Mouse (Mus musculus) layer of hippocampus, adult 9-10 months (tissue): Measurements from ENCODE around the gene Trip12.

Experiments used
- DNase-seq: peaks from one replicate; pipeline ENCODE4 v3.0.0; 2022; ENCODE audit warnings: low spot score

Trip12 gene

DNA sequence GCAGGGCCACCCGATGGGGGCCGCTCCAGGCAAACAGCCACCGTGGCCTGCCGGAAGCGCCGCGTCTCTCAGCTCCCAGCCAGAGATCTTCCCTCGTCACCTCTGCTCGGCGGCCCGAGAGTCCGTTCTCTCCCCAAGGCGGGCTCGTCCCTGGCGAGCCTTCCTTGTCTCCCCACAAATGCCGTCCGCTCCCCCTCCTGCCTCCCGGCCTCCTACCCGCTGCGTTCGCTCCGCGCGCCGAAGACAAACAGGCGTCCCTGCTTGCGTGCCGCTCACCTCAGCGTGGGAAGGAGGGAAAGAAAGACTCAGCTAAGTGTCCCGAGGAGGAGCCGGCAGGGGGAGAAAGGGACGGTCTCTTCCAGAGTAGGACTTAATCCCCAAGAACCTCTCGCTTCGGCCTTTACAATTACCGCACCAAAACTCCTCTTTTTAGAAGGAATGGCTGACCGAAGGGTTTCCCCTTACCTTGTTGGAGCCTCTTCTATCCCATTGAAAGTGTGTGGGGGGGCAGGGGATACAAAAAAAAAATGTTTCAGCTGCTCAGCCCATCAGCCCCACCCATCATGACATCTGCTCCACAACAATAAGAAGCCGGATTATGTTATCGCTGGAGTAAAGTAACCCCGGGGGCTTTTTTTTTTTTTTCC lies at the start of gene Trip12:
Trip12 (minus strand) TSS at position 499 of the 647 bp plus-strand sequence.
- DNase-seq = no peak

DNA sequence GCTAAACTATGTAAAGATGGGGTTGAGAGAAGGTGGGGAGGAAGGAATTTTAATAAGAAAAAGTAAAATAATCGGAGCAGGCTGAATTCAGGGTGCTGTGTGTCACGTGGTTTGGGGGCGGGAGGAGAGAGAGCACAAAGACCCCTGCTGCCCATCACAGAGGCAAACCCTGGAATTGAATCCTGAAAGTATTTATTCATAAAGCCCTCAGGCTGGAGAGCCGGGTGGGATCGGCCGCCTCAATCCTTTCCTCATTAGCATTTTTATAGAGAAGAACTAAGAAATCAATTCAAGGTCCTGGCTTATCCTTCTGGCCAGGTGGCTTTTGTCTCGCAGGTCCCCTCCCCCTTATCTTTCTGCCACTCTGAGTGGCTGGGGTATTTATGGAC lies 49.7 kb upstream of the Trip12 start:
- DNase-seq = no peak

DNA sequence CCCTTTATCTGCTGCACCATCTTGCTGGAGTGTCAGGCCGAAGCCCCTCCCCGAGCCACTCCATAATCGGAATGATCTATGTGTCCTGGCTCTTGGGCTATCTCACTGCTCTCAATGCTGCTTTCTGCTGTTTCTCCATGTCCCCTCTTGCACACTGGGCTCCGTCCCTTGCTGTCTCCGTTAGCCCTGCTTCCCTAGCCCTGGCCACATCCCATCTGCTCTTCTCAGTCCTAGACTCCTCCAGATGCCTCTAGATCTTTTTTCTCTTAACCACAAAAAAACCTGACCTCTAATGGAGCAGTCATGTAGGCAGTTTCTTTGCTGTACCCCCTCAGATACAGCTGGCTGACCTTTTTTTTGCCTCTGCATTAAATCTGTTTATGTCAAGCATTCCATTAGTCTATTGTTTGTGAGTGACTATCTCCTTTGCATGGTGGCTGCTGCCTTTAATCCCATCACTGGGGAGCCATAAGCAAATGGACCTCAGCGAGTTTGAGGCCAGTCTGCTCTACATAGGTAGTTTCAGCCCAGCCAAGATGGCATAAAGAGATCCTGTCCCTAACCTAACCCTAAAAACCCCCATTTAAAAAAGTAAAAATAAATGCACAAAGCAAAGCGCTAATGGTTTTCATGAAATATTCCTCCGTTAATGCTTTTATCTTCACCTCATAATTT lies 49.2 kb upstream of the Trip12 start:
- DNase-seq = no peak

DNA sequence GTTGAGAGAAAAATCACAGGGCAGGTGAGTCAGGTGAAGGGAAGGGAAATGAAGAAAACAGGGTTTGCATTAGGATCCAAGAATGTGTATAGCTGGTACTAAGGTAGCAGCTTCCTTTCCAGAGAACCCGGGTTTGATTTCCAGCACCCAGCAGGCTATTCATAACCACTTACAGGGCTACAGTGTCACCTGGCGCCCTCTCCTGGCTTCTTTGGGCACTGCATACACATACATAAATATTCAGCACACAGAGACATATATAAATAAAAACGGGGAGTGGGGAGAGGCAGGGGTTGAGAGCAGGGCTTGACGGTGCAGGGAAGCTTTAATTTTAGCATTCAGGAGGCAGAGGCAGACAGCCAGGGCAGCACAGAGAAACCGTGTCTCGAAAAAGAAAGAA lies 45.6 kb upstream of the Trip12 start:
- DNase-seq = no peak

DNA sequence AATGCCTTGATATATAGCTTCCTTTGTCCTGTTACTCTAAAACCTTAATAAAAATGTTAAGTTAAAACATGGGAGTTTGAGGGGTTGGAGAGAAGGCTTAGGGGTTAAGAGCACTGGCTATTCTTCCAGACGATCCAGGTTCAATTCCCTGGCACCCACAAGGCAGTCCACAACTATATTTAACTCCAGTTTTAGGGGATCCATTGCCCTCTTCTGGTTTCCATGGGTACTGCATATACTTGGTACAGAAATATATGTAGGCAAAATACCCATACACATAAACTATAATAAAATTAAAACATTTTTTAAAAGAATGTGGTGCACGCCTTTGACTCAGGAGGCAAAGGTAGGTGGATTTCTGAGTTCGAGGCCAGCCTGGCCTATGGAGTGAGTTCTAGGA lies 44.9 kb upstream of the Trip12 start:
- no peak for DNase-seq

DNA sequence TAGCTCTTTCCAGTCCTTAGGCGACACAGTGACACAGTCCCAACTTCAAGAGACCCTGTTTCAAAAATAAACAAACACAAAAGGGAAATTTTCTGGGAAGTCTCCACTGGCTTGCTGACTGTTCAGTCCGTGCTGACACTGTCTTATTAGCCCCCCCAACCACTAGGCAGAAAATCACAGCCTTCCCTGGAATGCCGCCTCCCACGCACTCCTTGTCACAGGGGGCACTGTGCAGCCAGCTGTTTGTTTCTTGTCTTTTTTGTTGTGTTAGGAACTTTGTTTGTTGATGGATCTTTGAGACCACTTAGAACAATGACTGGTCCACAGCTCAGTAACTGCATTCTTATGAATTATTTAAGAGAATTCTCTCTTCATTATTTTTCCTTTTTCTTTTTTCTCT lies 43.6 kb upstream of the Trip12 start:
- DNase-seq = no peak

DNA sequence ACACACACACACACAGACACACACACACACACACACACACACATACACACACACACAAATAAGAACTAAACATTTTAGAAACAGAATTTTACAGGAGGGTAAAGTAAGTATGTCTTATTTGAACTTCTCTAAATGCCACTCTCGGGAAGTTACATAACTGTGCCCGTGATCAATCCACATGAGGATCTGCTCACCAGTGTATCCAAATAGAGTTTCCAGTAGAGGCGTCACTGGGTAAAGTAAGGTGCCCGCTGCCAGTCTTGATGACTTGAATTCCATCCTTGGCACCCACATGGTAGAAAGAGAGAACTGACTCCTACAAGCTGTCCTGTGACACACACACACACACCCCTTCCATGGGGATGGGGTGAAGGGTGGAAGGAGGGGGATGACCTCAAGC lies 42.6 kb upstream of the Trip12 start:
- no peak for DNase-seq

DNA sequence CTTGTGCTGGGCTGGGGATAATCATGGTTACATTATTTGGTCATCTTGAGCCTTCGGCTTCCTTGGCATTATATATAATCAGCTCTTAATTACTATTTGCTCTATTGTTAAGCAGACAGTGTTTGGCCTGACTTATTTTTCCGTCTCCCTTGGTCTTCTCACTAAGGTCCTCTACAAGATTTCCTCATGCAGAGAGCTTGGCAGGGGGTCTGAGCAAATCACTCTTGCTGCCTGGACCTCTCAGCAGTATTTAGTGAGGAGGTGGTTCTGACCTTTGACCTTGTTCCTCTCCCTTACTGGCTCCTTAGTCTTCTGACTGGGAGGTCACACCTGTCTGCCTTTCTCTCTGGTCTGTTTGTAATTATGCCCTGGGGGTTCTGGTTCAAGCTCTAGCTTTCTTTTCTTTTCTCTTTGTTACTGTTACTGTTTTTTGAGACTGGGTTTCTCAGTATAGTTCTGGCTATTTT lies 41.8 kb upstream of the Trip12 start:
- DNase-seq = no peak

DNA sequence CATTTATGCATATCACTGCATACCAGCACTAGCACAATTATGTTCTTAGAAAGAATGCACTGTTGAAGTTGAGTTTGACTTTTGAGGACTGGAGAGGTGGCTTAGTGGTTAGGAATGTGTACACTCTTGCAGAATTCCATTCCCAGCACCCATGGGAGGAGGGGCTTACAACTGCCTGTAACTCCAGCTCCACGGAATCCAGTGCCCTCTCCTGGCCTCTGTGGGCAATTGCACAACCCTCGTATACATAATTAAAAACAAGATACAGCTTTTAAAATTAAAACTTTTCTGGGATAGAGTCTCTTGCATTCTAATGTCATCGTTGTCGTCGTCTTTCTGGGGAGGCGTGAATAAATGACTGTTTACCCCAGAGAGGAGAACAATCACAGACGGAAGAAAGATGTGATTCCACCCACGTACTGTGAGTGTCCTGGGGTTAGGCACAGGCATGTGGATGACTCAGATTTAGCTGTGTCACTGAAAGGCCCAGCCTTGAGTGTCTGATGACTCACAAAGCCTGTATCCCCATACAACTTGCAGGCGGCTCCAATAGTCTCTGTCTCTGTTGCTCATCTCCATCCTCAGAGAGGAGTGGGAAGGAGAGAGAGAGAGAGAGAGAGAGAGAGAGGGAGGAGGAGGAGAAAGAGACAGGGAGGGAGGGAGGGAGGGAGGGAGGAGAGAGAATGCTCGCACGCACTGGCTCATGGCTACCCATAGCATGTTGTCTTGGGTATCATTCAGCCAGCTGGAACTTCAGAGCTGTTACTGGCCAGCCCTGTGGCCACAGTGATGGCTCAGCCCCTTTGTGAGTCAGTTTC lies 41.1 kb upstream of the Trip12 start:
- peak; percentile 10 for DNase-seq

DNA sequence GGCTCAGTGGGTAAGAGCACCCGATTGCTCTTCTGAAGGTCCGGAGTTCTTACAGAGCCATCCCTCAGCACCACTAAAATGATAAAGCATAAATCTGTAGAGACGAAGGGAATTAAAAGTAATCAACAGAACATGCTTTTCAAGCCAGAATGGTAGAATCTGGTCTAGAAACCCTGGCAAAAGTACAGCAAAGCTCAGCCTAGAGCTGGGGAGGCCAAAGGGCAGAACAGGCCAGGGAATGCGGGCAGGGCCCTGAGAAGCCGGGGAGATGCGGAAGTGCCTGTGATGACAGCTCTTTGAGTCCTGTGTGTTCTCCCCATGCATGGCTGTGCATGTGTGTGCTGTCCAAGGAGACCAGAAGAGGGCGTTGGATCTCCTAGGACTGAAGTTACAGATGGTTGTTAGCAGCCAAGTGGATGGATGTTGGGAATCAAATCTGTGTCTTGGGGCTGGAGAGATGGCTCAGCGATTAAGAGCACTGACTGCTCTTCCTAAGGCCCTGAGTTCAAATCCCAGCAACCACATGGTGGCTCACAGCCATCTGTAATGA lies 39.3 kb upstream of the Trip12 start:
- DNase-seq = no peak

DNA sequence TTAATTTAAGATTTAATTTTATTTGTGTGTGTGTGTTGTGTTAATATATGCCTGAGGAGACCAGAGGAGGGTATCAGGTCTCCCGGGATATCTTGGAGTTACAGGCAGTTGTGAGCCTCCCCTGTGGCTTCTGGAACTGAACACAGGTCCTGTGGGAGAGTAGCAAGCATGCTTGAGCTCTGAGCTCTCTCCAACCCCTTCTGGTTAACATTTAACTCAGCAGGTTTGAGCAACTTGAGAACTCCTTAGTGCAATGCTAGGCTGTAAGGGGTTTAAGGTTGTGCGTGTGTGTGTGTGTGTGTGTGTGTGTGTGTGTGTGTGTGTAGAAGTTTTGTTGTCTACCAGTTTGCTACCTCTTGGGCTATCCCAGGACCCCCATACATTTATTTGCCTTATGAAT lies 37.3 kb upstream of the Trip12 start:
- DNase-seq = no peak

DNA sequence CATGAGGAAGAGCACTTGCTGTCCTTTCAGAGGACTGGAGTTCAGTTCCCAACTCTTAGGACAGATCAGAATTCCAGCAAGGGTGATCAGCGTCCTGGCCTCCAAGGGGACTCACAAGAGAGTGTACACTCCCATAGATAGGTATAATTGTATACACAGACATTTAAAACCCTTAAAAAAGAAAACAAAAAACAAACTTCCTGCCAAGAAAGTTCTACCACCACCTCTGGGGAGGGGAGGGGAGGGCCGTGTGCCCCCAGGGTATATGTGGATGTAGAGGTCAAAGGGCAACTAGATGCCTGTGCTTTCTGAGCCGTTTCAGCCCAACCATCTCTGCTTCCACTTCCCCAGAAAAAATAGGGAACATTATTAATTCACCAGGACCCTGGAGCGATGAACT lies 32.6 kb upstream of the Trip12 start:
- no peak for DNase-seq

DNA sequence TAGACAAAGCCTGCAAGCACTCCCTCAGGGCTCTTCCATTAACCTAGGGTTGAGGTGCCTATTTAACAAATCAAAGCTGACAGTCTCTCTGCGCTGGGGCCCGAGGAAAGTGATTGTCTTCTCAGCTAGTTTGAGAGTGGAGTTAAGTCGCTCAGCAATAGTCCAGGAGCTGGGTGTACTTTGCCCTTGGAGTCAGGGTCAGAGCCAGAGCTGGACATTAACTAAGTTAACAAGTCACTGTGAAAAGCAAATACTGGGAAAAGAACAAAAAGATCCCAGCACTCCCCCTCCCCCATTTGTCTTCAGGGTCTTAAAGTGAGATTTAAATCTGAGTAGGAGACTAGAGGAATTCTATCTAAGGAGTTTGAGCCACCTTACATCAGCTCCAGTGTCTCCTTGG lies 31.8 kb upstream of the Trip12 start:
- no peak for DNase-seq

DNA sequence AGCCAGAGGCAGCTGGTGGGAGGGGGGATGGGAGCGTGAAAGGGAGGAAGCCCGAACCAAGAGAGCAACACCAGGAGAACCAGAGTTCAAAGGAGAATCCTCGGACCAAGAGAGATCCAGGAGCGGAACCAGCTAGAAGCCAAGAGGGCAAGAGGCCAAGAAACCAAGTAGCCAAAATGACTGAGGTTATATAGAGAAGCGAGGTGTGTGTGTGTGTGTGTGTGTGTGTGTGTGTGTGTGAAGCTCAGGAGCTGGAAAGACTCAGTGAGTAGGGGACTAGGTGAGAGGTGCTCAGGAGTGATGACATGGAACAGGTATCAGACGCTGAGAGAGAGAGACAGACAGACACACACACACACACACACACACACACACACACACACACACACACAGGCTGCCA lies 30.8 kb upstream of the Trip12 start:
- no peak for DNase-seq

DNA sequence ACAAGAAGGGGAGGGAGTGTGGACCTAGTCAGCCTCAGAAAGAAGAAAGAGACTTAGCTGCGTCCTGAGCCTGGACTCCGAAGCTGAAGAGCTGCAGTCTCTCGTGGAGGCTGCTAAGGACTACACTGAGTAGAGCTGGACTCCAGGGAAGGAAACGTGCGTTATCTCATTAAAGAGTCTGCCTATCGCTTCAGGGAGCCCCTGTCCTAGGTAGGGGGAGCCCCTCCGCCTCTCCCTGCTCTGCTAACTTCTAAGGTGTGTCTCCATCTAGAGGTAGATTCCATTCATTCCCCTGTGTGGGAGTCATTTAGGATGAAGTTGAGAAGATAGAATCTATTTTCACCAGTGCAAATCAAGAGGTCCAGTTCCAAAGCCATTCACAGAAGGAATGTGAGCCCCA lies 29.2 kb upstream of the Trip12 start:
- no peak for DNase-seq

DNA sequence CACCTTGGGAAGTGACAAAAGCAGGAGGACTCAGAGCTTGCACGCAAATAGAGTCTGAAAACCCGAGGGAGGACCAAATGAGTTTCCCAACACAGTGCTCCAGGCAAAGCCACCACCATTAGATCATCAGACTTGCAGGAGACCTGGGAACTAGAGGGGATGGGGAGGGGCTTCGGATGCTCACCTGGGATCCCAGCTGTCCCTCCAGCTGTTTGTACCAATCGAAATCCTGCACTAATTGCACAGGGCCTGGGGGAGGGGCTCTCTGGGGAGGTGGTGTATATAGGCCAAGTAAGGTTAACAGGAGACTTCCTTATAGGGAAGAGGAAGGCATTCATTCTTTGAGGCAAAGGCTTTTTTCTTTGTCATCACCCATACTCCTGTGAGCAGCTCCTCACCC lies 28.5 kb upstream of the Trip12 start:
- DNase-seq = no peak

DNA sequence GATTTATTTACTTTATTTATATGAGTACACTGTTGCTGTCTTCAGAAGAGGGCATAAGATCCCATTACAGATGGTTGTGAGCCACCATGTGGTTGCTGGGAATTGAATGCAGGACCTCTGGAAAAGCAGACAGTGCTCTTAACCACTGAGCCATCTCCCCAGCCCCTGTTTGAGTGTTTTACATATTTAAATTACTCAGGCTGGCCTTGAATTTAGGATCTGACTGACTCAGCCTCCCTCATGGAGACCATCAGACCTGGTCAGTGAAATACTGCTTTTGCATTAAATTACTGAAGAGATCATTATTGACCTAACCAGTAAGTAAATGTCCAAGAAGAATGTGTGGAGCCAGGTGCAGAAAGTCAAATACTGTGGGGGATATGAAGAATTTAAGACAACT lies 28.0 kb upstream of the Trip12 start:
- no peak for DNase-seq

DNA sequence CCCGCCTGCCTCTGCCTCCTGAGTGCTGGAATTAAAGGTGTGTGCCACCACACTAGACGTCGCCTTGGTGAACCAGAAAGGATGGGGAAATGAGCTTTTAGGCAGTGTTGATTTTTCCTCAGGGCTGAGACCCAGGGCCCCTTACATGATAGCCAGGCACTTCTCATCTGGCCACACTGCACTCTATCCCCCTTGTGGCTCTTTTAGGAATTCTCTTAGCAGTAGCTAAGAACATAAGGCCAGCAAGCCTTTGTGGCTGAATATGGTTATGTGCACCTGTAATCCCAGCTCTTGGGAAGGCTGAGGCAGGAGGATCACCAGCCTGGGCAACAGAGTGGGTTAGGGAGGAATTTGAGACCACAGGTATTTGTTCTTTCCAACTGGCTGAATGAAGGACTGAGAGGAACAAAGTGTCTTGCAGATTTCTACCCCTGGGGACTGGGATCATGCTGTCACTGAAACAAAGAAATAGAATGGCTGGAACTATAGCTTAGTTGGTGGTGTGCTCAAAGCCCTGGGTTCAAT lies 26.5 kb upstream of the Trip12 start:
- DNase-seq = no peak

DNA sequence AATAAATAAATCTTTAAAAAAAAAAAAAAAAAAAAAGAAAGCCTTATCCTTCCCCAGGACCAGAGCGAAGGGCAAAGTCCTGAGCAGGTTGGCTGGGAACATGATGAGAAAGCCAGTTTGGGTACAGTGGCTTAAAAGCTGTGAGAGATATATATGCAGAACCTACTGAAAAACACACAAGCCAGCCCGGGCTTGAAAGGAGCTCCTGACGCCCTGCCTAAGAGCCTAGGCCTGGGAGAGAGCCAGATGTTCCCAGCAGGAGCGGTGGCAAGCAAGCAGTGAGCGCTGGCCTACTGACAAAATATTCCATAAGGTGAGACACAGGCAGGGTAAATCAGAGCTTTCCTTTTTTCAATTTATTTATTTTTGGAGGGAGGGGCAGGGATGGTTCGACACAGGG lies 25.9 kb upstream of the Trip12 start:
- no peak for DNase-seq

DNA sequence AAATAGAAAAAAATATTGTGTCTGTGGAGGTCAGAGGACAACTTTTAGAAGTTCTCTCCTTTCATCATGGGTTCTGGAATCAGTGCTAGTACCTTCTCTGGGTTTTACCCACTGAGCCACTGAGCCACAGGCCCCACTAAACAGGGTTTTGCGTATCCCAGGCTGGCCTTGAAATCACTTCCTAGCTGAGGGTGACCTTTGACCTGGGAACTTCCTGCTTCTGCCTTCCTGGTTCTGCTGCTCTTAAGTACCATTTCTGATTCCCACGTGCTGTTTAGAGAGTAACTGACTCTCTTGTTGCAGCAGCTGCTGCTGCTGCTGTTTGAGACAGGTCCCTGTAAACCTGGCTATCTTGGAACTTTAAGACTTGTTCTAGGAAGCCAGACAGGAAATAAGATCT lies 24.3 kb upstream of the Trip12 start:
- no peak for DNase-seq

DNA sequence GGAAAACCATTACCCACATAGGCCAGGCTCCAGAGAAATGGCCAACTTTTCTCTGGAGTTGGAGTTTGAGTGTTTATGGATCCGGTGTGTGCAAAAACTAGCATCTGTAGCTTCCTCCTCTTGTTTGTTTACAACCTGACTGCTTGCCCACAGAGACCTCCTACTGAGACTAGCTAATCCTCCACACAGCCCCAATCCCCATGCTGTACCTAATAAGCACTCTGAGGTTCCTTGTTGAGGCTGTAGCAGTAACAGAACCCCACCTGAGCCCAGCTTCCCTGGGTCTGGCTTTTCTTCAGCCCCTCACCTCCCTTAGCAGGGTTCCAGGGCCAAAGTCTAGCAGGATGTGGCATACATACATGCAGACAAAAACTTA lies 20.9 kb upstream of the Trip12 start:
- DNase-seq = no peak

DNA sequence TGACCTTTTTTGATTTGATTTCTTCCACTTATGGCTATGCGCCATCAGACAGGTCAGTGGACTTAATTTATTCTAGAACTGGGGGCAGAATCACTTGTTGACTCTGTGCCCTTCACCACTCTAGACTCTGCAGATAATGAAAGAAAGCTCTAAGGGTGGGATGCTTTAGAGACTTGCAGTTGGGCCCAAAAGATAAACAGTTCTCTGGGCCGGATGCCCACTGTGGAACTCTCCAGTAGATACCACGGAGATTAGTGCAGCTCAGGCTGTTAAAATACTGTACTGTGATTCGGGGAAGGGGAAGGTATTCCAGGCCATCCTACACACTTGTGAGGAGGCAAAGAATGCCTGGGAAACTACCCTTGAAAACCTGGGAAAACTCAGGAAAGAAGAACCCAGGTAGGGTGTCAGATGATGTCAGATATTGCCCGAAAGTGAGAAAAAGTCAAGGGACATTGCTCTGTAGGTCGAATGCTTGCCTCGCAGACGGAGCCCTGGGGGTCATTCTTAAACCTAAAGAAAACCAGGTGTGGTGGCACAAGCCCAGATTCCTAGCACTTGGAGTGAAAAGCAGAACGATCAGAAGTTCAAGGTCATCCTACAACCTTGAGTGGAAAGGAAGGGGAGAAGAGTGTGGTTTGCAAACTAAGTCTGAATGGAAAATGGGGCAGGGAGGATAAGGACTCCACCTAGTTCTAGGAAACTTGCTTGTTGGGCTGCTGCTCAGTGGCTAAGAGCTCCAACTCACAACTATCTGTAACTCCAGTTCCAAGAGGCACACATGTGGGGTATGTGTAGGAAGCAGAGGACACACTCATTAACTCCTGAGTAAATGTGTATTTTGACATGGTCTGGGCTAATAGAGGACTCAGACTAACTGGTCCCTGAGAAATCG lies 20.3 kb upstream of the Trip12 start:
- no peak for DNase-seq
